Mouse (Mus musculus): ENCODE data around the gene Cep72.

DNA sequence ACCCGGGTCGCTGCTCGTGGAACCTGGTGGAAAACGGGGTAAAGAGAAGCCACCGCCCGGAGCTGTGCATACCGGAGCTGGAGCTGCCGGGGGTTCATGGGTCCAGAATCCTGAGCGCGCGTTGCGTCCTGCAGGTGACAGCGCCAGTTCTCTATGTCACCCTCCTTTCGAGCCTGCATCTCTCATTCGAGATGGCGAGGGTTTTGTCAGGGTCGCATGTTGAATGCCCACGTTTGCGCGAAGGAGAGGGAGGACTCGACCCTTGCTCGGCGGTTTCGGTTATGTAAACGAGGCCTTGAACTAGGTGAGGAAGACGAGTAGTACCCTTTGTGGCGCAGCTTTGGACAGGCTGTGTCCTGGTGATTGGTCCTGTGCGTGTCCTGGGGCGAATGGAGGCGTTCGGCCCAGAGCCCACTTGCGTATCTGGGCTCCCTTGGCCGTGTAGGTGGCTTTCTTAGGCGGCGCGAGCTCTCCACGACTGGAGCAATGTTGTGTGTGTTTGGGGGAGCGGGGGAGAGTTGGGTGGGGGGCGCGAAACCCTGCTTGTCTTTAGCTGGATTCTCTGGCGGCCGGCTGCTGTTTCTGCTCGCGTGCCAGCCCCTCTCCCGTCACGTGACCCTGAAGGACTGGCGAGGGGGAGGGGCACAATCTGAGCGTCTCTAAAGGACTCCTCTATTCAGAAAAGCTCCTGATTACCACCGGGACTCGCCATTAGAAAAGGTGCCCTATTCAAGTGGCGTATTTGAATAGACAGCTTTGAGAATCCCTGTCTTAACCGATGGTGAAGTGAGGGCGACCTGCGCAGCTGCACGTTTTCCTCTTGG, 52.1 kb downstream of the Cep72 start:
- TF ChIP-seq CTCF (IDR thresholded peaks at IDR 0.05; ENCODE audit: low read depth) = no peak
- no peak for TF ChIP-seq EP300 (IDR thresholded peaks at IDR 0.05; ENCODE audit: low read depth)
